Mouse (Mus musculus) limb, embryonic 14.5 days (tissue): ENCODE data around the gene Osmr. TPM values are rescaled to one million over a fixed set of nuclear protein-coding genes. Genes with fewer than 3 reads are reported as not detected.
A peak's percentile ranks its signal among the peaks of the same experiment; 100 is the strongest.

Experiments used
- ATAC-seq: fragments of 200-750 bp; cut with Nextera tagmentation; 2 replicates; pipeline ENCODE4 v1.8.0; 2017; ENCODE audit warnings: low read depth, moderate number of reproducible peaks, moderate TSS enrichment; ENCODE audit not compliant: low FRiP score
- DNase-seq: peaks from one replicate; pipeline ENCODE4 v3.0.0-alpha.2; 2015; ENCODE audit warnings: low spot score
- H3K27ac ChIP-seq: fragments of 300-500 bp; sonication (generic); replicated peaks from 2 replicates; pipeline ENCODE4 v1.5.1; 2014; ENCODE audit warnings: low read depth, mild to moderate bottlenecking, low read length, moderate library complexity, mixed read lengths
- H3K27me3 ChIP-seq: fragments of 300-500 bp; sonication (generic); 2 replicates; pipeline ENCODE4 v1.6.1; 2014; ENCODE audit warnings: low read length, mixed read lengths; ENCODE audit not compliant: control insufficient read depth, insufficient read depth
- H3K36me3 ChIP-seq: fragments of 300-500 bp; sonication (generic); 2 replicates; pipeline ENCODE4 v1.6.1; 2014; ENCODE audit warnings: mild to moderate bottlenecking, low read length, moderate library complexity, mixed read lengths; ENCODE audit not compliant: control insufficient read depth, insufficient read depth
- H3K4me1 ChIP-seq: fragments of 300-500 bp; sonication (generic); 2 replicates; pipeline ENCODE4 v1.6.1; 2014; ENCODE audit warnings: antibody characterized with exemption, low read length, mixed read lengths; ENCODE audit not compliant: control insufficient read depth, insufficient read depth
- H3K4me2 ChIP-seq: fragments of 300-500 bp; sonication (generic); replicated peaks from 2 replicates; pipeline ENCODE4 v1.6.1; 2014; ENCODE audit warnings: low read depth, mild to moderate bottlenecking, low read length, moderate library complexity; ENCODE audit not compliant: severe bottlenecking
- H3K4me3 ChIP-seq: fragments of 300-500 bp; sonication (generic); replicated peaks from 2 replicates; pipeline ENCODE4 v1.5.1; 2014; ENCODE audit warnings: low read length
- H3K9ac ChIP-seq: fragments of 300-500 bp; sonication (generic); 2 replicates; pipeline ENCODE4 v1.6.1; 2014; ENCODE audit warnings: mild to moderate bottlenecking, low read depth, low read length, moderate library complexity; ENCODE audit not compliant: severe bottlenecking
- H3K9me3 ChIP-seq: fragments of 300-500 bp; sonication (generic); 2 replicates; pipeline ENCODE4 v1.6.1; 2016; ENCODE audit warnings: low read length; ENCODE audit not compliant: control insufficient read depth
- POLR2A ChIP-seq: fragments of 200-500 bp; IDR thresholded peaks from 2 replicates; pipeline ENCODE4 v1.8.0; 2012; ENCODE audit warnings: inconsistent platforms, mild to moderate bottlenecking, moderate library complexity, borderline replicate concordance; ENCODE audit not compliant: insufficient read depth, insufficient read length; ENCODE audit errors: extremely low read depth
- WGBS: fragments of 180-500 bp; shearing (Covaris S2); extraction: QIAGEN DNeasy Blood & Tissue Kit; methylation state at CpG from one replicate; pipeline ENCODE4 v1.1.7; 2014; 5-methylcytosine and 5-hydroxymethylcytosine counted together
- polyA plus RNA-seq, 2 experiments: library from polyadenylated mRNA; depleted of rRNA in 1 of 2; stranded (reverse) in 1 of 2; unstranded in 1 of 2; fragments of >200 nt; fragmentation: Nextera tagmentation in 1 of 2; extraction: Ambion mirVana in 1 of 2; gene quantifications; 2 replicates each; pipeline versions ENCODE4 v1.2.1 to v1.2.3; 2012 to 2014

Osmr gene
- polyA plus RNA-seq (2012; rRNA removed) (2.0 and 2.1 TPM in 2 replicates), polyA plus RNA-seq (2014; fragmentation: Nextera tagmentation; extraction: Ambion mirVana) (1.2 and 2.0 TPM in 2 replicates)

GRCm38 (mm10) chr15:6874601-6875019, at the start of gene Osmr:
Gene Osmr, minus strand, starts transcription at chr15:6874969.
- Histone ChIP-seq H3K4me1 (no peaks in the 10 kb centered on the region), H3K27ac (no peak within 1 kb of the TSS), H3K4me3 (peak within 1 kb of the TSS; percentile 51), H3K36me3 (no peaks in the 10 kb centered on the region), H3K4me2 (peak within 1 kb of the TSS; percentile 93), H3K9me3 (no peaks in the 10 kb centered on the region), H3K27me3 (peaks cover 14% of the 10 kb centered on the region), H3K9ac (peak within 1 kb of the TSS; percentile 60)
- peak; percentile 23; the same call in 1 of the 2 replicates for ATAC-seq
- peak; percentile 20 for DNase-seq
- TF ChIP-seq POLR2A = no peak
- 5% methylated on average over 16 of the region's 16 CpGs for WGBS

- DNase-seq (no peak), ATAC-seq (no peak)
- Histone ChIP-seq H3K27me3 (no peaks in the 10 kb centered on the region), H3K4me3 (no peak overlapping the region), H3K9ac (no peak overlapping the region), H3K4me1 (no peaks in the 10 kb centered on the region), H3K4me2 (no peak overlapping the region), H3K27ac (no peak overlapping the region), H3K9me3 (no peaks in the 10 kb centered on the region), H3K36me3 (no peaks in the 10 kb centered on the region)
- no peak for TF ChIP-seq POLR2A
- WGBS = 86% methylated on average over 6 of the region's 6 CpGs
These were observed 44.6 kb upstream of the Osmr start for GRCm38 (mm10) chr15:6919406-6919805.

GRCm38 (mm10) chr15:6914163-6914562, 39.4 kb upstream of the Osmr start:
- no peaks in the 10 kb centered on the region for H3K9me3 ChIP-seq
- no peak overlapping the region for H3K4me2 ChIP-seq
- no peaks in the 10 kb centered on the region for H3K36me3 ChIP-seq
- no peak overlapping the region for H3K4me3 ChIP-seq
- 88% methylated on average over 6 of the region's 6 CpGs for WGBS
- H3K4me1 ChIP-seq = peaks cover 3% of the 10 kb centered on the region; the same call in 1 of the 2 replicates
- ATAC-seq (no peak), DNase-seq (no peak)
- H3K27me3 ChIP-seq = no peaks in the 10 kb centered on the region
- TF ChIP-seq POLR2A = no peak
- H3K9ac ChIP-seq = no peak overlapping the region
- H3K27ac ChIP-seq = no peak overlapping the region

- TF ChIP-seq POLR2A = 0 out of 2 replicates have a peak, but pooled peaks have one; percentile 14
- Histone ChIP-seq H3K9ac (no peak overlapping the region; the same call in 1 of the 2 replicates), H3K27ac (no peak overlapping the region), H3K27me3 (no peaks in the 10 kb centered on the region), H3K36me3 (no peaks in the 10 kb centered on the region), H3K4me1 (peaks cover 3% of the 10 kb centered on the region; the same call in 1 of the 2 replicates), H3K9me3 (no peaks in the 10 kb centered on the region), H3K4me3 (no peak overlapping the region), H3K4me2 (peak overlapping the region; percentile 25; the same call in 1 of the 2 replicates)
- 4% methylated on average over 11 of the region's 11 CpGs for WGBS
- DNase-seq (peak; percentile 88), ATAC-seq (peak; percentile 89)
These were observed 34.9 kb upstream of the Osmr start for GRCm38 (mm10) chr15:6909669-6910068.

- ATAC-seq (no peak), DNase-seq (no peak)
- no peaks in the 10 kb centered on the region for H3K9me3 ChIP-seq
- H3K36me3 ChIP-seq = no peaks in the 10 kb centered on the region
- H3K9ac ChIP-seq = no peak overlapping the region
- no peaks in the 10 kb centered on the region for H3K27me3 ChIP-seq
- TF ChIP-seq POLR2A = no peak
- no peak overlapping the region for H3K27ac ChIP-seq
- peaks cover 3% of the 10 kb centered on the region; the same call in 1 of the 2 replicates for H3K4me1 ChIP-seq
- 65% methylated on average over 14 of the region's 14 CpGs for WGBS
- no peak overlapping the region for H3K4me3 ChIP-seq
- H3K4me2 ChIP-seq = 0 out of 2 replicates have a peak overlapping the region, but pooled peaks have one; percentile 8
These were observed 34.3 kb upstream of the Osmr start for GRCm38 (mm10) chr15:6909084-6909483.

GRCm38 (mm10) chr15:6908601-6909000, 33.8 kb upstream of the Osmr start:
- H3K4me1 ChIP-seq = peaks cover 3% of the 10 kb centered on the region; the same call in 1 of the 2 replicates
- ATAC-seq (no peak), DNase-seq (no peak)
- no peak overlapping the region for H3K4me3 ChIP-seq
- no peak overlapping the region for H3K27ac ChIP-seq
- H3K9me3 ChIP-seq = no peaks in the 10 kb centered on the region
- TF ChIP-seq POLR2A = no peak
- no peak overlapping the region for H3K9ac ChIP-seq
- no peaks in the 10 kb centered on the region for H3K36me3 ChIP-seq
- 73% methylated on average over 5 of the region's 5 CpGs for WGBS
- no peaks in the 10 kb centered on the region for H3K27me3 ChIP-seq
- no peak overlapping the region for H3K4me2 ChIP-seq
